Mouse (Mus musculus) heart, postnatal 25 days (tissue): ENCODE data around the gene Carns1. TPM values are rescaled to one million over a fixed set of nuclear protein-coding genes. Genes with fewer than 3 reads are reported as not detected.
"Not testable (repeated sequence)": the region's sequence is repeated elsewhere in the genome, so short reads cannot be mapped to it uniquely, and the experiment has no call there.

ENCODE experiments used
- DNase-seq: peaks from one replicate; pipeline ENCODE4 v3.0.0; 2022; ENCODE audit warnings: low spot score
- intact Hi-C: fragments of 180-260 bp; cut with DNase I; formaldehyde crosslinking; loops from one replicate; pipeline ENCODE4 v1.15.1; 2025
- total RNA-seq, 2 experiments: library from RNA; stranded (reverse); gene quantifications; 2 replicates each; pipeline ENCODE4 v1.2.3; 2021

The Carns1 gene
- total RNA-seq, 2 experiments from 2014 or later: 33.5 to 34.1 TPM

DNA sequence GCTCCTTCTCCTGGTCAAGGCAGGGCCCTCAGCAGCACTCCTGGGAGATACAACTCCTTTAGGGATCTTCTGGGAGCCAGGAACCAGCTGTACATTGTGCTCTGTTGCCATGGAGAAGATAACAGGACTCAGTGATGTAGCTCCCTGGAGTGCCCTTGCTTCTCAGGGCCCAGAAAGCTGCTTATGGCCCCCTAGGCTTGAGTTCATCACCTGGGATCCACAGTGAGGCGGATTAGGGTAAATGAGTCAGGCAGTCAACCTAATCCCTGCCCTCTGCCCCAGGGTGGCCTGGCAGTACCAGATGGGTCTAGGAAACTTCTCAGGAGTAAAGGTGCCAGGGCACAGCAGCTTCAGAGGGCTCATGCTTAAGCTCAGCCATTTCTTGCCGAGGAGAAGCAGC is 35.8 kb downstream of the Carns1 start, which contains the start of gene Gpr152:
TSS of gene Gpr152 (plus strand) at position 342 of the 400 bp plus-strand sequence.
- no peak for DNase-seq
- intact Hi-C loops: no loop called here

DNA sequence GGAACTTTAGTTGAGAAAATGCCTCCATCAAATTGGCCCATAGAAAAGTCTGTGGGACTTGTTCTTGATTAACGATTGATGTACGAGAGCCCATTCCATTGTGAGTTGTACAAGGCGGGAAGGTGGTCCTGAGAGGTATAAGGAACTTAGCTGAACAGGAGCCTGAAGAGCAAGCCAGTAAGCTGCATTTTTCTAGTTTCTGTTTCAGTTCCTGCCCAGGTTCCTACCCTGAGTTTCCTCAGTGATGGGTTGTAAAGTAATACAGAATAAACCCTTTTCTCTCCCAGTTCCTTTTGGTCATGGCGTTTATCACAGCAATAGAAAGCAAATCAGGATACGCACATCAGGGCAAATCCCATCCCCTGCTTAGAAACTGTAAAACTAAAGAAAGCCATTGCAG is 37.4 kb downstream of the Carns1 start:
- intact Hi-C loops: no loop called here
- DNase-seq: no peak

DNA sequence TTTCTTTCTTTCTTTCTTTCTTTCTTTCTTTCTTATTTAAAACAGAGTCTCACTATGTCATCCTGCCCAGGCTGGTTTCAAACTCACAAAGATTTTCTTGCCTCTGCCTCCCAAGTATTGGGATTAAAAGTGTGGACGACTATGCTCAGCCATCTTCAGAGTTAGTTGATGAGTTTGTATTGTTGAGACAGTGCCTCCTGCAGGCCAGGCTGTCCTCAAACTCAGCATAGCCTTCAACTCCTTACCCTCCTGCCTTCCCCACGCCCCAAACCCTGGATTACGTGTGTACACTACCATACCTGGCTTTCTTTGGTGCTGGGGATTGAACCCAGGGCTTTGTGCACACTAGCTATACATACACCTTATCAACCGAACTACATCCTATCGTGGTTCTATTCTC is 38.8 kb downstream of the Carns1 start:
- DNase-seq: no peak
- intact Hi-C loops: no loop called here

DNA sequence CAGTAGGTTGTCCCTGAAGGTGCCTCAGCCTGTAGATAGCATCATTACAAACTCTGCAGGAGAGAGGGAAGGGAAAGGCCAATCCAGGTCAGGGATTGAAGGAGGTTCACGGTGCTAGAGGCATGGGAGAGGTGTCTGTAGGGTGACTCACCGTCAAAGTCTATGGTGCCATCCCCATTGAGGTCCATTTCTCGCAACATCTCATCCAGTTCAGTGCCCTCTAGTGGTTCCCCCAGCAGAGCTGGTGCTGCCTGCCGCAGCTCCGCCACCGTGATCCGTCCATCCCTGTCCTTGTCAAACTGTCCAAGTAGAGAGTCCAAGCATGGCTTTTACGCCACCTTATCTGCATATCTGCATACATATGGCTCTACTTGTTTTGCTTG is 39.3 kb downstream of the Carns1 start:
- DNase-seq, intact Hi-C loops: not testable (repeated sequence)

DNA sequence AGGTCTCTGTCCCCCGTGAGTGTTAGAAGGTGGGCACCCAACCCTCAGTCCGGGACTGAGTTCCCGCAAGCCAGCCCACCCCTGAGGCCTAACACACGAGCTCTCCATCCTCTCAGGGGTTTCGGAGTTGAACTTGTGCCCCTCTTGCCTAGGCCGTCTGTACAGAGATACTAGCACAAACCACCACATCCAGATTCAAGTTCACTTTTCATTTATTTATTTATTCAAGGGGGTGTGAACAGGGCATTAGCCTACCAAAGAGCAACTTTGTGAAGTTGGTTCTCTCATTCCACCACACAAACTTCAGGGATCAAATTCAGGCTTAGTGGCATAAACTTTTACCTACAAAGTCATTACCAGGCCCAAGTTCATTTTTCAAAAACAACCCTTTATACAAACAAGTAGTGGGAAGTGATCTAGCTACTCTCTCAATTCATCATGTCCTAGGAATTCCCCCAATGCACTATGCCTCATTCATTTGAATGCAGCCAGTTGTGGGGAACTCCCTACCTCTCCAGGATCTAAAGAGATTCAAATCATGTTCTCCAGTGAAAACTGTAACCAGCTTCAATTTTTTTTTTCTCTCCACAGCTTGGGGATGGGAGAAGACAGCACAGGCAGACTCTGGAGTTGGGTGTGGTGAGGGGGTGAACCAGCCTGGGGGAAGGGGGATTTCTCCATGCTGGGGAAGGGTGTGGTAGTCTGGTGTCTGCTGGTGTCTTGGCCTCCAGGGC is 39.9 kb downstream of the Carns1 start:
- intact Hi-C loops, DNase-seq: not testable (repeated sequence)

DNA sequence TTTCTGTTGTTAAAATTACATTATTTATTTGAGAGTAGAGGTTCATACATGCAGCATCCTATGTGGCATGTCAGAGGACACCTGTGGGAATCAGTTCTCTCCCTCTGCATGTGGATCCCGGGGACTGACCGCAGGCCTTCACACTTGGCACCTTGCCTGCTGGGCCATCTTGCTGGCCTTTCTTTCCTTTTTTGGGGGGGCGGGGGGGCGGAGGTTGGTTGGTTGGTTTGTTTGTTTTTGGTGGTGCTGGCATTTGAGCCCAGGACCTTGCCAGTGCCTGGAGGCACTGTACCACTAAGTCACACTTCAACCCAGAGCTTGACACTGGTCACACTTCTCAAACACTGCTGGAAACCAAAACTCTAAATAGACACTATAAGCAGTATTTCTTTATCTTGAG is 40.9 kb downstream of the Carns1 start:
- intact Hi-C loops: no loop called here
- DNase-seq: no peak

DNA sequence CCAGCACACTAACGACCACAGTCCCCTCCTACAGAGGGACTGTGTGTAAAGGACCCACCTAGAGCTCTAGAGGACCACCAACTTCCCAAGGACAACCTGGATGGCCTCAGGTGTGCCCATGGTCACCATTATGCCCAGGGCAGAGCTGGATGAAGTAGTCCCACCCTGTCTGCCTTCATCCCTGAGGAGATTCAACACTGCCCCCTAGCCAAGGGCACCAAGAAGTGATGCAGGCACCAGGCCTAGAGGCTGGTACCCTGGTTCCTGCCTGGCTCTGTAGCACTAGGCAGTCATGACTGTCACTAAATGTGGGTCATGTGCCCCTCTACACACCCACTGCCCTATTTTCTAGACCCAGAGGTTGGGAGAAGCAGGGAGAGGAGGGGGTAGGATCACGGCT is 43.5 kb downstream of the Carns1 start:
- intact Hi-C loops: no loop called here
- no peak for DNase-seq

DNA sequence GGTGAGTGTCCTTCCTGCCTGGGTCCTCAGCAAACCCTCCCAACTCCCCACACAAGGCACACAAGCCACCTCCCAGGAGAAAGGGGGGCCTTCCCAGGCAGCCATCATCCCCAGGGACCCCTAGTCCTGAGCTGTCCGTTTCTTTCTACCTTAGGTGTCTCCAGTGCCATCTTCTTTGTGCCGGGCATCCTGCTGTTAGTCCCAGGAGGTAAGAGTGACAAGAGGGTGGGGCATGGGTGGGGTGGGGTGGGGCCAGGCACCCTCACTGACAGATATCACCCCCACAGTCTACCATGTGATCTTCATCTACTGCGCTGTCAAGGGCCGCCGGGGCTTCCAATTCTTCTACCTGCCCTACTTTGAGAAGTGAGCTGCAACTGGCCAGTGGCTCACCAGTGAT is 44.2 kb downstream of the Carns1 start:
- DNase-seq: no peak
- intact Hi-C loops: no loop called here

DNA sequence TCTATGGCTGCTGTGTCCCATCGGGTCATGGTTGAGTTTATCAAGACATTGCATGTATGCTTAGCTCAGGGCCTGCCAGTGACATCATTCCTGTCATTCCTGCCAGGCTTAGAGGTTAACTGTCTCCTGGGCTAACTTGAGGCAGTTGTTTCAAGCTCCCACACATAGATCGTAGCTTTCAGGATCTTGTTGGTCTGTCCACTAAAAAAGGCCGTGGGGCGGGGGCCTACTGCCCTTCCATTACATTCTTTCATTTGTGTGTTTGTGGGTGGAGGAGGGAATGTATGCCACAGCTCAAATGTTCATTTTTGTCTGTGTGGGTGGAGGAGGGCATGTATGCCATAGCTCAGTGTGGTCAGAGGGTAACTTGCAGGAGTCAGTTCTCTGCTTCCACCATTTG is 45.2 kb downstream of the Carns1 start:
- intact Hi-C loops: no loop called here
- no peak for DNase-seq

DNA sequence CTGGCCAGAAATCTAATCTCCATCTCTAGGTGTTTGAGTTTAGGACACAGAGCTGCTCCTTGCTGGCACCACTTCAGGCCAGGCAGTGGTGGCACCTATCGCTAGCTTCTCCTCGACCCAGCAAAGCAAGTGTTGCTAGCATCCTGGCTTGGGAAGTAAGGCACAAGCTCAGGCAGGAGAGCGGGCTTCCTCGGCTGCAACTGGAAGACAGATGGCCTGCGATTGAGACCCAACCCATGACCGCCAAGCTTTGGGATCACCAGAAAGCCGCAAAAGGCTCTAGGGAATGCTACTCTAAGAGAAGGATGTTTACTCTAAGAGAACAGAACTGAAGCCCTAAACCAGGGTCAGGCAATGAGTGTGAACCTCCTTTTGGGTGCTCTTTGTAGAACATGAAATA is 45.8 kb downstream of the Carns1 start:
- intact Hi-C loops: no loop called here
- no peak for DNase-seq

DNA sequence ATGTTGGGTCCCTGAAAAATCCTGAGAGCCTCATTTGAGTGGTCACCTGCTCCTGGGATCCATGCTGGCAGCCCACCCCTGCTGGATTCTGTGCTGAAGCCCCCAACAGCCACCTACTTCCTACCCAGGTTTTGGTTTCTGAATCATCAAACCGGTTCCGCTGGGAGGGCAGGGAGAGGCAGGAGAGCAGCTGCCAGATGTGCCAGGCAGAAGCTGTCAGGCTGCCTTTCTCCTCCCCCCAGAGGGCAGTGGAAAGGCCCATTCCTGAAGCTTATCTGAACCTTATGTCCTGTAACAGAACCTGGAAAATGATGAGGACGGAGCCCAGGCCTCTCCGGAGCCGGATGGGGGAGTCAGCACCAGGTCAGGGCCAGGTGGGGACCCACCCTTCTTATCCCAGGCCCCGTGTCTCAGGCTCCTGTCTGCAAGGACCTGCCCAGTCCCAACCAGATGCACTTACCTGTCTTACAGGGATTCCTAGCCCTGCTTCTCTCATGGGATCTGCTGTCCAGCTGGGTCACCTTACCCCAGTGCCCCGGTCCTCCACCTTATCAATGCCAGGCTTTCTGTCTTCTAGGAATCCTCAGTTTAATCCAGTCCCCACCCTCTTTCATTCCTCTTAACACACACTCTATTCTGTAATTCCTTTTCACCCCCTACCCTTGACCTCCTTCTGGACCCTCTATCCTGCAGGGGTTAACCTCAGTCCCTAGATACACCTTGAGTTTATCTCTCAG is 48.4 kb downstream of the Carns1 start:
- intact Hi-C loops: loop anchor here (2.0 kb wide), 1 partner anchor 36 kb away; the partner anchor contains the start of gene Rps6kb2
- DNase-seq: no peak

DNA sequence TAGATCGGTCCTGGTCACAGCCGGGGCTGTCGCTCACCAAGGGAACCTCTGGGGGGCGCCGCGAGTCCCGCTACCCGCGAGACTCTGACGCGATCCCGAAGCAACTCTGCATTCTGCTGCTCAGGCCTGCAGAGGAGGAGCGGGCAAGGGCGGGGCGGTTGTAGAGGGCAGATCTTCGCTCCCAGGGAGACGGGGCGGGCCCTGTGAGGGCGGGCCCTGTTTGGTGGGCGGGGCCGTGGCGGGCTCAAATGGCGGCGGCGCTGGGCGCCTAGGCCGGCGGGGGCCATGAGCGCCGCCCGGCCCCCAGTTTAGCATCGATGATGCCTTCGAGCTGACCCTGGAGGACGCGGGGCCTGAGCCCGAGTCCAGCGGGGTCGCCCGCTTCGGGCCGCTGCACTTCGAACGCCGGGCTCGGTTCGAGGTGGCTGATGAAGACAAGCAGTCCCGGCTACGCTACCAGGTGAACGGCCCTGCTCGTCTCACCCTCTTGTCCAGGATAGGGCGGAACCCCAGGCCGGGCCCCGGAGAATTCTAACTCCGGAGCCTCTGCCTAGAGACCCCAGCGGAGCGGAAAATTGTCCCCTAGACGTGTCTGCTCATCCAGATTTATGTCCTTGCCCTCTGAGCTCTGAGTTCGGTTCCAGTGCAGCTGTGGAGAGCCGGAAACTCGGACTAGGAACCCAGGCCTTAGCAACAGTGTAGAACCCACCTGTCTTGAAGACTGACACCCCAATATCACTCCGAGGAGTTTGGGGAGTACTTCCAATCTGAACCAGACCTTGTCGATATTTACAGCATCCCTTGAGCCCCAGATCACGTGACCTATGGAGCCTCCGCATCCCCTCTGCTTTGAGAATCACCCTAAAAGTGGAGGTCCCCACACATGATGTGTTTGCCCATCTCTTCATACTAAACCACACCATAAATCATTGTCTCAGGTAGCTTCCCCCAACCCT is 49.3 kb downstream of the Carns1 start, which contains the start of gene Aip:
TSS of gene Aip (minus strand) at position 118 of the 956 bp plus-strand sequence.
- intact Hi-C loops: loop anchor here (2.0 kb wide), 1 partner anchor 37 kb away; the partner anchor contains the start of gene Rps6kb2
- DNase-seq: peak; percentile 97

DNA sequence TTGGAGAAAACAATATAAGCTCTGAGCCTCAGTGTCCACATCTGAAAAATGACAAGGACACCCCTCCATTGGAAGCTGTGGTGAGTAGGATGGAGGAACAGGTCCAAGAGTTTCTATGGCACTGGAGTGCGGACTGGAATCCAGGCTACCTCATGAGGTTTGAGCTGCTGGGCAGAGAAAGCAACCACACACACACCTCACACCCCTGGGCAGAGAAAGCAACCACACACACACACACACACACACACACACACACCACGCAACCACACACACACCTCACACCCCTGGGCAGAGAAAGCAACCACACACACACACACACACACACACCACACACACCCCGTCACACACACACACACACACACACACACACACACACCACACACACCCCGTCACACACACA is 50.0 kb downstream of the Carns1 start:
- DNase-seq, intact Hi-C loops: not testable (repeated sequence)

DNA sequence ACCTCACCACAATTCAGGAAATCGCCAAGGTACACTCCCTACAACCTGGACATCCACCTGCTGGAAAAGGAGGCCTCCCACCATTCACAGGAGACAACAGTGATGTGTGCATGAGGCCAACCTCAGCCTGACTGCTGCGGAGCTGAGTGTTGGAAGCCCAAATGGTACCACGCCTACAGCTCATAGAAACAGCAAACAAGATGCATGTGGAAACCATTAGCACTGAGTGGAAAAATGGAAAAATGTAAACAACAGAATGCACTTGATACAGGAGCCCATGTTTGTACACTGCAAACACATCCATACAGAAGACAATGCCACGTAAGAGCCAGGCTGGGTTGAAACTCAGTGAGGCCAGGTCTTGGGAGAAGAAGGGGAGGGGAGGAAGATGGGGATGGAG is 50.8 kb downstream of the Carns1 start:
- DNase-seq: no peak
- intact Hi-C loops: loop anchor here (5.0 kb wide), 1 partner anchor 103 kb away; no protein-coding TSS in a partner anchor

DNA sequence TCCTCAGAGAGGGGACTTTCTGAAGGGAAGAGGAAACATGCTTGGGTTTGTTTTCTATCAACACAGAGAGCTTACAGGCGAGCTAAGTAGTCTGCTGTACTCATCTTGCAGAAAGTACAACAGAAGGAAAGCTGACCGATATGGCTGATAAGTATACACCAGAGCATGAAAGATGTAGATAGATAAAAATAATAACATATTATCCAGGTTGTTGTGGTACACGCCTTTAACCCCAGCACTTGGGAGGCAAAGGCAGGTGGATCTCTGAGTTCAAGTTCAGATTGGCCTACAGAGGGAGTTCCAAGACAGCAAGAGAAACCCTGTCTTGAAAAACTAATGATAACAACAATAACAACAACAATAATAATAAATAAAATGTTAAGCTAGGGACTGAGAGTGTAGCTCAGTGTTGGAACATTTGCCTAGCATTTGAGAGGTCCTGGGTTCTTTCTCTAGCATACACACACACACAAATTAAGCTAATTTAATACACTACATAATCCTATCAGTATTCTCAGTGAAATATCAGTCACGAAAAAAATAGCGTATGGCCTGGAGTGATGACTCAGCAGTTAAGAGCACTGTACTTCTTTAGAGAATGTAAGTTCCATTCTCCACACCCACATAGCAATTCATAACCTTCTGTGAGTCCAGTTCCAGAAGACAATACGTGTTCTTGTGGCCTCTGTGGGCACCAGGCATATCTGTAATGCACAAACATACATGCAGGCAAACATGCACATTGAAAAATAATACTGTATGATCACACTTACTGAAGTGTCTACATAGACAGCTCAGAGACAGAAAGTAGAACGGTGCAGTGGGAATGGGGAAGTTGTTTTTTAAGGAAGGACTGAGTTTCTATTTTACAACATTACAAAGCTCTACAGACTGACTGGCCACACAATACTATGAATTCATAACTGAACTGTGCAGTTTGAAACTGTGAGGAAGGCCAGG is 52.6 kb downstream of the Carns1 start:
- no peak for DNase-seq
- intact Hi-C loops: loop anchor here (5.0 kb wide), 1 partner anchor 105 kb away; no protein-coding TSS in a partner anchor

DNA sequence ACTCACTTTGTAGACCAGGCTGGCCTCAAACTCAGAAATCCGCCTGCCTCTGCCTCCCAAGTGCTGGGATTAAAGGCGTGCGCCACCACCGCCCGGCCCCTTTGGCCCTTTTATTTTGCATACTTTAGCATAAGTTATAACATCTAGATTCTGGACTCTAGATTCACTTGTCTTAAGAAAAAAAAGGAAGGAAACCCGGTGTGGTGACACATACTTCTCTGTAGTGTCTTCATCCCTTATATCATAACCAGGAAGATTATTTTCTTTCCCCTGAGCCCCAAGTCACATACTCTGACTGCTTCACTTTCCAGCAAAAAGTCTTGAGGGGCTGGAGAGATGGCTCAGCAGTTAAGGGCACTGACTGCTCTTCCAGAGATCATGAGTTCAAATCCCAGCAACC is 53.4 kb downstream of the Carns1 start:
- intact Hi-C loops: loop anchor here (5.0 kb wide), 1 partner anchor 105 kb away; no protein-coding TSS in a partner anchor
- not testable (repeated sequence) for DNase-seq

DNA sequence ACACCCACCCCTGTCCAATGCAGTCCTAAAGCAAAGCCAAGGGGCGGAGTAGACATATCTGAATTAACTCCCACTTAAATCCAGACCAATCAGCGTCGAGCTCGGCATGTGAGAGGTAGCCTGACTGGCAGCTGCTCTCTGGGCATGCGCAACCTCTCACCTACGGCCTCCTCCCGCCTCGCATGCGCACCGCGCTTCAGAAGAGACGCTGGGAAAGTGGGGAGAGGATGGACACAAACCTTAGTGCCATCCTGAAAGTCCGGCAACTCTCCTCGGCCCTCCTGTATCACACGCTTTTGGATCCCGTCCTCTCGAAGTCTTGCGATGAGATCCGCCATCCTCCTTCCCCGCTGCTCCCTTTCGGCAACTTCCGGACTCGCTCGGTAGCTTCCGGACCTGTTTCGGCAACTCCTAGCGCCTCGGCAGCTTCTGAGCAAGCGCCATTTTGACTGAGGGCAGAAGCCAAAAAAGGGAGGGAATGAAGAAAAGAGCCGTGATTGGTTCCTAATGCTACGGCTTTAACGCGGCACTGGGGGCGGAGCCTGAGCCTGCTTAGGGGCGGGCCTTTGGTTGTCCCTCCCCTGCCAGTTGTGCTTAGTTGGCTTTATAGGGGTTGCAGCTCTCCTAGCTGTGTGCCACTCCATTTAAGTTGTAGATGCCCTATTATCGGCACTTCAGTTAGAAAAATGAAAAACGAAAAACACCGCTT is 54.0 kb downstream of the Carns1 start:
- intact Hi-C loops: loop anchor here (5.0 kb wide), 1 partner anchor 106 kb away; no protein-coding TSS in a partner anchor

DNA sequence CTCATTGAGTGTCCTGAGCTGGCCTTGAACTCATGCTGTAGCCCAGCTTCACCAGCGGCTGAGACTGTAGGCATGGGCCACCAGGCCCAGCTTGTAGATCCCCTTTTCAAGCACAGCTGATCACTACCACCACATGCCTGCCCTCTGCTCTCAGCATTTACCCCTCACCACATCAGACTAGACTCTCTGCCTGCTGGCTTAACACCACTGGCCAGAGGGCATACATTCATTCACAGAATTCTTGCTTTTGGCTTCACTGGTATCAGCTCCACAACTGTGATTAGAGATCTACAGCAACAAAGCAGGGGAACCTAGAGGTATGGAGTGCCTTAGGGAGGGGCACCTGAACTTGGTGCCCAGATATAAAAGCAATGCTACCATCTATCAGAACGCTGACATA is 54.8 kb downstream of the Carns1 start:
- intact Hi-C loops: loop anchor here (5.0 kb wide), 1 partner anchor 107 kb away; no protein-coding TSS in a partner anchor
- DNase-seq: no peak

More for the DNA sequence above, 54.0 kb downstream of the Carns1 start:
- peak; percentile 94 for DNase-seq
